Mouse (Mus musculus) retina, adult 2 months (tissue): ENCODE results near the gene Cc2d2a.

Experiments used
- DNase-seq: peaks from one replicate; pipeline ENCODE4 v3.0.0-alpha.2; 2012; ENCODE audit warnings: low read depth, low spot score

Gene Cc2d2a

DNA sequence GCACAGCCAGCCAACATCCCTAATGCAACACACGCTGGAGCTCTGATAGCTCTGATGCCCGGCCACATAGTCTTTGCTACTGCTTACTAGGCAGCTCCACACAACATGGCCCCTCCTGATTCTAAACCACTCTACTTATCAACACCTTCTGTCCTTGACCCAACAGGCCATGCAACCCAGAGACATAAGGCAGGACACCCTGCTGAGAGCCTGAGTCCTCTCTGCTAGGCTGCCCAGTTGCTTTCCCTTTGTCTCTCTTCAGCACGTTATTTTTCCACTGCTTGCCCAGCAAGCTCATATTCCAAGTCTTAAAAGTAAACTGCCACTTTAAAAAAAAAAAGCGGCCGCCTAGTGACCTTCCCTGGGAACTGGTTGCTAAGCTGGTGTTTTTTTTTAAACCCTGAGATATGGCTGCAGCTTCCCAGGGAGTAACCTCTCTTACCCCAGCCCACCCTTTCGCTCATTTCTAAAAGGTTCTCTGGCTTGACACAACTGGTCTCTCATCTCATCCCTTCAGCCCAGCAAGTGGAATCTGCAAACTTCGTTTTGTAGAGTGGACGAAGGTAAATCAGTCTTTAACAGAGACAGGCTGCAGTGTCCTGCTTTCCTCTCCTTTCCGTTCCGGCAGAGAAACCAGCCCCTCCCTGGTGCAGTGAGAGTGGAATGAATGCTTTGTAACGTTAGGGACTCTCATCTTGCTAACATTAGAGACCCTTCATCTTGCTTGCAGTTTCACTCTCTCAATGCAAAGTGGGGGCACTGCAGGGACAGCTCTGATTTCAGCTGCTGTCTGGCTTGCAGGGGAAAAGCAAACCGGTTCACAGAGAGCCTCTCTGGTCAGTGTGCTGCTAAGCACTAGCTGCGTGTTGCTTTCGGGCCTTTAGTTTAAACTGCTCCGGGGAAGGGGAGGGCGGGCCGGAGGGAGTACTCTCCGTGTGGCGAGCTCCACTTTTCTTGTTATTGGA is at the start of gene Cc2d2a:
Gene Cc2d2a (plus strand): TSS at position 350 of the 965 bp plus-strand sequence.
- DNase-seq: peak; percentile 47

DNA sequence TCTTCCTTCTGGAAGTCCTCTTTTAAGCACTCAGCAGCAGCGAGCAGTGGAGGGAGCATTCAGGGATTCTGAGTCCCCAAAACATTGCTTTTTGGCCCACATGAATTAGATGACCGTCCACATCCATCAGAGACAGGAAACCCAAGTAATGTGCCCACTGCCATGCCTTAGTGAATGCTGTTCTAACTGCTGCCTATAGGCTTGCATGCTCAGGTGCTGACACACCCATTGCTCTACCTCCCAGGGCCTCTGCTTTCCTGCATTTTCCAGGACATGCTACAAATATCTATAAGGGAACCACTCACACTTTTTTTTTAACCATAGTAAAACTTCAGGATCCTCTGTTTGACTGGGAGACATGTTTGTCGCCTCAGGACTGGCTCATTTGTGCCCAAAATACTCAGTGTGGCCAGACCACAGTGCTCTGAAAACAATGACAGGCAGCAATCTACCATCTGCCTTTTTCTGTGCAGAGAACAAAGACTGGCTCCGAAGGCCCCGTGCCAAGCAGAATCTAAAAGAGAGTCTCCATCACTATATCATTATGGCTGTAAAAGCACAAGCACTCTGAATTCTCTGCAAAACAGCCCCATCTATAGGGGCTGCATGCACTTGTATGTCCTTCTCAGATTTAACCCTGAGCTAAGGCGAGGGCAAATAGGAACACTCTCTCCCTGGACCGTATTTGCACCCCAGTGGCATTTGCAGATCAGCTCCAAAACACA is 40.4 kb upstream of the Cc2d2a start:
- DNase-seq: no peak

DNA sequence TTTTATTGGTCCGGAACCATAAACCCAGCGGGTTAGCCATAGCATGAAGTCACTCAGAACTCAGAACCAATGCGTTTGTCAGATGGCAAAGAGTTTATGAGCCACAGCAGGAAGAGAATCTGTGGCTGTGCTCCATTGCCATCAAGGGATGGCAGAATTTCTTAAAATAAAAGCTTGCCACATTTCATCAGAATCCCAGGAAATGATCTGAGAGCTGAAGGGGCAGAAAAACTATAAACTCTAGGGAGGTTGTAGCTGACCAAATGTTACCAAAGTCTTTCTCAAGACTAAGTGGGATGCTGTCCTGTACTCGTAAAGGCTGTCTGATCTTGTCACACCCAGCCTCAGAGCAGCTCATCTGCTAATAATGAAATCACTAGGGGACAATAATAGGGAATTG is 36.7 kb upstream of the Cc2d2a start:
- no peak for DNase-seq

DNA sequence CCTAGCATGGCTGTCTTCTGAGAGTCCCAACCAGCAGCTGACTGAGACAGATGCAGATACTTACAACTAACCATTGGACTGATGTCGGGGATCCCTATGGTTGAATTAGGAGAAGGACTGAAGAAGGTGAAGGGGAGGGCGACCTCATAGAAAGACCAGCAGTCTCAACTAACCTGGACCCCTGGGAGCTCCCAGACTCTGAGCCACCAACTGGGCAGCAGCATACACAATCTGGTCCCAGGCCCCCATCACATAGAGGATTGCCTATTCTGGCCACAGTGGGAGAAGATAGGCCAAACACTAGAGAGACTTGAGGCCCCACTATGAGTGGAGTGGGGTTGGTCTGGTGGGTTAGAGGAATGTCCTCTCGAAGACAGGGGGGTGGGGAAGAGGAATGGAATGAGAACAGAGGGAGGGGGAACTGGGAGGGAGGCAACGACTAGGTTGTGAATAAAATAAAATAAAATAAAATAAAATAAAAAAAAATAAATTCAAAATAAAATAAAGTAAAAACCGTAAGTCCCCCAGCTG is 28.0 kb upstream of the Cc2d2a start:
- DNase-seq: no peak

DNA sequence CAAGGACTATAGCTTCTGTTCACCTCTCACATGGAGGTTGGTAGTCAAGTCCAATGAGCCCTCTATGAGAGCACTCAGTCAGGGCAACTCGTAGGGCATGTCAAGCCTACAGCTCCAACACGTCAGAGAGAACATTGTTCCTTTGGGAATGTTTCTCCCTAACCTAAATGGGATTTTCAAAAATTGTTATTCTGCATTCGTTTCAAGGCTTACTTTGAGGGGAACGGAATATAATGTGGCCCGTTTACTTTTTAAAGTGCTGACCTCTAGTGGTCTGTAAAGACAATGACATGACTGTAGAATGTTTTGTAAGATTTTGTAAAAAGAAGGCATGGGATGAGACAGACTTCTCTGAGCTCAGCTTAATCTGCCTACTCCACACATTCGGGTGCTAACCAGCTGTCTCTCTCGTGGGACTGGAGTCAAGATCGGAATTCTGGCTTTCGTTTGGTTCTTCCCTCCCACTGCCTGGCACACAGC is 27.5 kb upstream of the Cc2d2a start:
- no peak for DNase-seq

DNA sequence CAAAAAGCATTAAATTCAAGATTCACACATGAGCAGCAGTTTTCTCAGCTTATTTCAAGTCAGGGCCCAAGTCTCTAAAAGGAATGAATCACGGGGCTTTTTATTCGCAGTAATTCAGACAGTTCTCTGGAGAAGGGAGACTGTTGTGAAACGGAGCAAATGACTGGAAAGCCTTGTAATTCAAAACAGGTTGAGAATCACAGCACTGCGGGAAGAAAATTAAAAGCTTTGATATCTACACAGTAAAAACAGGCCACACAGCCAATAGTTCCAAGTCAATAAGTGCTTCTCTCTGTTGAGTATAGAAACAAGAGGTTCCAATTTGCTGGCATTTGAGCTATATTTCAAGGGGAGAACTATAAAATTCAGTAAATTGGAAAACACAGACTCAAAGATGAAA is 17.1 kb upstream of the Cc2d2a start:
- DNase-seq: no peak

DNA sequence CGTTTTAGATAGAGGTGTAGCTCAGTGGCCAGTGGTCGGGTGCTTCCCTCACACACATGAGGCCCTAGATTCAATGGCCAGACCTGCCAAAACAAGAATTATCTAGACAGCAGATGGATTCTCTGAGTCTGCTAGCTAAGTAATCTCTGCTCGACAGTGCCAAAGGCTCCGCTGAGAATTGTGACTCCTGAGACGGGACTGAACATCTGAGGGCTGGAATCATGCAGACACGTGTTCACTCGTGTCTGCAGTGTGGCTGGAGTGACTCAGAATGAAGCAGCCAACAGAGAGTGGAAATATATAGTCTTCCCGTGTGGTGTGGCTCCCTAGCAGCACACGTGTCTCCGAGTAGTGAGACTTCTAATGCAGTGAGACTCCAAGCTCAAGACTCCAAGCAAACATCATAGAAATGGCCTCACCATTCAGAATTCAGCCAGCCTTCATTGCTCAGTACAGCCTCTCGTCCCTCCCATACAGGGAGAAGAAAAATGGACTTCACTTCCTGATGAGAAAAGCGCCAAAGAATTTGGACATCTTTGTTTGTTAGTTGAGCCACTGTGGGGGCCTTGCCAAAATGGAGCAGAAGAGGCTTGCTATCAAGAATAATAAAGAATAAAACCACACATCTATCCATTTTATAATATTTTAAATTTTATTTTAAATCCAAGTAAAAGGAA is 14.9 kb upstream of the Cc2d2a start:
- DNase-seq: no peak

DNA sequence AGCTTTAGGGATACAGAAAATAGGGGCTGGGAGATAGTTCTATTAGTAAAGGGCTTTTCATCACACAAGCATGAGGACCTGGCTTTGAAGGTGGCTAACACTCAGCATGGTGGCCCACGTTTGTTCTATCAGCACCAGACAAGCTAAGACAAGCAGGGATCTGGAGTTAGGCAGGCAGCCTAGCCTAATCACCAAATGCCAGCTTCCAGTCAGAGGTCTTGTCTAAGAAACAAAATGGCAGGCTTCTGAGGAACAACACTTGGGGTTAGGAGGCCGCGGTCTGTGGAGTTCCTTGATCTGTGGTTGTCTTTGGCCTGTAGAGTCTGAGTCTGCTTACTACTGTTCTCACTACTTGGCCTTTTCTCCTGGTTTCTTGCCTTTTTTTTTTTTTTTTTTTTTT is 648 bp upstream of the Cc2d2a start:
- DNase-seq: no peak

DNA sequence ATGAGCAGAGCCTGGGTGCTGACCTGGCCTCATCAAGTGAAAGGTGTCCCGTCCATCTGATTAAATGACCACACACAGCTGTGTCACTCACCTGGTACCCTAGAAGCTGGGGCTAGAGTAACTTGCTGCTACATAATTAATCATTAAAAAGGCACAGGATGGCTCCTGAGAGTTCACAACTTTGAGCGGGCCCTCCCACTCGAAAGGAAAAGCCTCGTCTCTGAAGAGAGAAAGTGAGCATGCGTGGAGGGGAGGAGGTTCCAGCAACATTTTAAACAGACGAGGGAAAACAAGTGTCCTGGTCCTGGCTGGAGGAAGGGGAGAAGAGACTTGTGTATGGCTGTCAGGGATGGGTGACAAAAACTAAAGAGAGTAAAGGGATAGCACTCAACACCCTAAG is 1.4 kb downstream of the Cc2d2a start:
- no peak for DNase-seq

DNA sequence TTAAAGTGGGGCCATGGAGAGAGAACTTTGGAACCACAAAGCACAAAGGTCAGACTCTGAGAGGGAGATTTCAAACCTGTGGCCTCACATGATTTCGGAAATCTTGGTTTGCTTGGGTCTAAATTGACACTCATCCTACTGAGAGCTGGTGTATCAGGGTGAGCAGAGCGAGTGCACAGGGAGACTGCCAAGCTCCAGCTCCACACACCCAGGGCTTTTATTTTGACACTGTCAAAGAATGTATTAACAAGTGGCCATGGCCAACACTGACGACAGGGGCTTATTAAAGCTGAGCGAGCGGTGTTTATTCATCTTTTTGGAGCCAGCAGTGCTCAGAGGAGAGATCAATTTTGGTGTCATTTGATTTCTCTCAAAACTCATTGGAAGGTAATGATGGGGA is 3.0 kb downstream of the Cc2d2a start:
- peak; percentile 62 for DNase-seq

DNA sequence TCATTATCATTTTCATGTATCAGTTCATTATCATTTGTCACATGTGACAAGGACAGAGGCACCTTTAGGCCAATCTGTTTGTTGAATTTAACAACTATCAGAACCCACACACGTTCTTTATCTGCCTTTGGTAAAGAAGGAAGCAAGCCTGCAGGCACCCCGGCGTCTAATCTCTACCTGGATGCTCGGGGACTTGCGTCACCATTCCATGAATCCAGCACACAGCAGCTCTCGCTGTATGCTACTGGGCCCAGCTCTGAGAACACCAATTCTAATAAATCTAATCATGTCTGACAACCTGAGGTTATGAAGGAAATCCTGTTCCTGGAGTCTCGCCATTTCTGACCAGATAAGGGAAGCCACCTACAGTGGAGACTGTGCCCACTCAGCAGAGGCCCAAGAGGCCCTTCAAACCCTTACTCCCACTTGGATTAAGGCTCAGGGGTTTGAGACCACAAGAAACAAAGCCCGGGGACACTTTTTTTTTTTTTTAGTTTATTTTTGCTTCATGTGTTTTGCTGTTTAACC is 7.0 kb downstream of the Cc2d2a start:
- no peak for DNase-seq

DNA sequence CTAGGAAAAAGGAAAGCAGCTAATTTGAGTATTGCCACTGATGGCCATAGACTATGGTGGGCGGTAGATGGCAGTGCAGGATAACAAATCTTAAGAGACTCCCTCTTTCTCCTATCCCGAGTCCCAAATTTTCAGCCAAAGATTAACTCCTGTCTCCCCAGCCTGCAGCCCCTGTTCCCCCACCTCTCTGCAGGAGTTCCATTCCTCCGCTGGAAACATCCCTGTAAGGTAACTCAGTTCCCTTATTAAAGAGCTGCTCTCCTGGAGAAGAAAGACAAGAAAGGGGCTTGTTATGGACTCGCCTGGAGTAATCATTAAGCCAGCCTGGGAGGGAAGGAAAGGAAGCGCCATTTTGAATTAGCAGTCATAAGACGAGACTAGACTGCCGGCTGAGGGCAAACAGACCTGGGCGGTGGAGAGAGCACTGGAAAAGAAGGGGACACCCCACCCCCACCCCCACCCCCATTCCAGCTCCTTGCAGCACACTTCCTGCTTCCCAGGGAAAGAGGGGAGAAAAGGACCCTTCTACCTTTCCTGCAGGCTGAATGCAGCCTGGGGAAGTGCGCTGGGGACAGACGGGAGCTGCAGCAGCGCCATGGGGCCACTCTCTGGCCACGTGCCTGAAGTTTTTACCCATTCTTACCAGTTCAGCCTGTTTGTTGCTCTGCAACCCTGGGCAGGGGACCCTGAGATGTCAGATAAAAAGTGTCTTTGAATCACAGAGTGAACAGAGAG is 10.2 kb downstream of the Cc2d2a start:
- DNase-seq: peak; percentile 63

DNA sequence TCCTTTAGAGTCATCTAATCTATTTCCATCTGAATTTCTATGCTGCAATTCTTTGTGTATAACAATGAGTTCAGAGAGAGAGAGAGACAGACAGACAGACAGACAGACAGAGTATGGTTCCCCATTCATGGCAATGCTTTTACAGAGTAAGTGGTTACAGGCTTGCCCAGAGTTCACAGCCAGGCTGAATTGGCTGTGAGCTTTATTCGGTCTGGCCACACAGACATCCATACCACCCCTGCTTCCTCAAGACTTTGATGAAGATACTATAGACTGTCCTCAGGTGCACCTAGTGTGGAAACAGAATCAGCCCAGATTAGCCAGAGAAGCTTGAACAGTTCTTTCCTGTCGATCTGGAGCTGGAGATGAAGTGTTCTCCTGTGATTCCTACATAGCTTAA is 10.9 kb downstream of the Cc2d2a start:
- DNase-seq: no peak

DNA sequence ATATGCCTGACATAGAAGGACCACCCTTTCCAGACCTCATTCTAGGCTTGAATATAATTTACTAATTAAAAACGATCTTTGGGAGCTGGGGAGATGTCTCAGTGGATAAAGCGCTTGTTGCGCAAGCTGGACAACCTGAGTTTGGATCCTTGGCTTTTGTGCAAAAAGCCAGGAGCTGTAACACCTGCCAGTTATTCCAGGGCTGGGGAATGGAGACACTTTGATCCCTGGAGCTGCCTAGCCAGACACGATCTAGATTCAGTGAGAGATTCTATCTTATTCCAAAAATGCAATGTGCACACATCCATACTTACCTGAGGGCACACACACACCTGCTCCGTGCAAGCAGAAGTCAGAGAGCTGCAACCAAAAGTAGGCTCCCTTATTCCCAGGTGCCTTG is 23.3 kb downstream of the Cc2d2a start:
- no peak for DNase-seq

DNA sequence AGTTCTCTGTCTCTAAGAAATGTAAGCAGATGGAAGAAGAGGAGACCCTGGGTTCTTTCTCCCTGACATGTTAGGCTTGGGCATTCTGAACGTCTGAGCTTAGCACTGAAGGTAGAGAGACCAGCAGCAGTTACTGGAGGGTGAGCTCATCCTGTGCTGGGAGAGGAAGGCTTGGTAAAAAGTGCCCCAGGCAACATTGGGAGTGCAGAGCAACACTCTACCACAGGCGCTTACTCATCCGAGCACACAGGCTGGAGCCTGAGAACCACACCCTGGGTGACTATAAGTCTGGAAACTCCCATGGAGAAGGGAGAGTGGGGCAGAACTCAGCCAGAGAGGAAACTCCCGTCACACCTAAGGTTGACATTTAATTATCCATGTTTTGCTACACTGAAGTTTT is 30.3 kb downstream of the Cc2d2a start:
- DNase-seq: no peak

DNA sequence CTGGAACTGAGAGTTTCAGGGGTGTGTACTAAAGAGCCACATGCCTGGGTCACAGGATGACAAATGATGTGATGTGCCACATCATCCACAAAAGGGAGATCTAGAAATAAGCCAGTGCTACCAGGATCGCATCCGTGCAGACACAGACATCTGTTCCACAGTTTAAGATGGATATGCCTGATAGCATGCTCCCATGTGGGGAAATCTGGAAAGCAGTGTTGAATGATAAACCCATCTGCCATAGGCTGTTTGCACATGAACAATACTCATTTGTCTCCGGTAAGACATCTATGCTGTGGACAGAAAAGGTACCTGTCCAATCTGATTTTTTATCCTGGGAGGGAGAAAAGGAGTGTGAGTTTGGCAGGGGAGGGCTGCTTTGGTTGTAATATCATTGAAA is 35.0 kb downstream of the Cc2d2a start:
- DNase-seq: no peak

DNA sequence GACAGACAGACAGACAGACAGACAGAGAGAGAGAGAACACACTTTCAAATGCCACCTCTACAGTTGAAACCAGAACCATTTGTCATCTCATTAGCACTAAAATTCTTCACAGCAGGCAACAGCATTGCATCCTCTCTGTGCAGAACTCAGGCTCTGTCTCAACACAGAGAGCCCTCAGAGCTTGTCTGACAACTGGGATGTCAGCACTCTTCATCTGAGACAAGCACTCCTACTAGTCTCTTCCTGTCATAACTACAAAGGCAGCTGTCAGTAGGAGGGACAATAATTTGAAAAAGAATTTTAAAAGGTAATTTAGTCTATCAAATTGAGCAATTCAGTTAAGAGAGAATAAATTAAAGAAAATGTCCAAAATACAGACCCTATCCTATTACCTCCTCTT is 37.1 kb downstream of the Cc2d2a start:
- no peak for DNase-seq

DNA sequence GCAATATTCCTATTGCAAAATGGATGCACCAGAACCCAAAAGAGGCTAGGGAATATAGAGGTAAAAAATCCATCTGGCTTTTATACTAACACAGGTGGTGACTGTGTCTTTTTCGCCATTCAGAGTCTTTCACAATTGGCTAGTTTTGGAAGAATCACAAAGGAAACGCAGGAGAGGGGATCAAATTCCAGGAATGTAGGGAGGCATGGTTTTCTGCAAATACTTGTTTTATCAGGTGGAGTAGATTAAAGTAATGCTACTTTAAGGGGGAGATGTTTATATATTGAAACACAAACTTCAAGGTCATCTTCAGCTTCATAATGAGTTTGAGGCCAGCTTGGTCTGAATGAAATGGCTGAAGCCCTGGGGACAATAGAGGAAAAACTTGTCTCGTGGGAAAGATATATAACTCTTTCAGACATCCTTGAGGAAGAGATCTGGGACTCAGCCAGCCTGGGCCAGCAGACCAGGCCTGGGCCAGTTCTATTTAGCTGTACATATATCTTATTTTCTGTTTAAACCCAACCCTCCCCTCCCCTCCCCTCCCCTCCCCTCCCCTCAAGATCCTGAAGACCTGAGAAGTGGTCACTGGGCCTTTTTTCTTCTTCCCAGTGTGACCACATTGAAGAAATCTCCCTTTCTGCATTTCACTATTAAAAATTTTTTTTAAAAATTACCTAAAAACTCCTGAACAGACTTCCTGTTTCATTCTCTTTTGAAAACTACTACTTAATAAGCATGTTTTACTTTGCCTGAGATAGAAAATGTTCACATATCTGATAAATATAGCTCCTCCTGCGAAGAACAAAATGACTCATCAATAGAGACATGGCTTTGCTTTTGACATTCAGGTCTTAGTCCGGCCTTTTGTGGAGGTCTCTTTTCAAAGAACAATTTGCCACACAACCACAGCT is 59.6 kb downstream of the Cc2d2a start:
- no peak for DNase-seq

DNA sequence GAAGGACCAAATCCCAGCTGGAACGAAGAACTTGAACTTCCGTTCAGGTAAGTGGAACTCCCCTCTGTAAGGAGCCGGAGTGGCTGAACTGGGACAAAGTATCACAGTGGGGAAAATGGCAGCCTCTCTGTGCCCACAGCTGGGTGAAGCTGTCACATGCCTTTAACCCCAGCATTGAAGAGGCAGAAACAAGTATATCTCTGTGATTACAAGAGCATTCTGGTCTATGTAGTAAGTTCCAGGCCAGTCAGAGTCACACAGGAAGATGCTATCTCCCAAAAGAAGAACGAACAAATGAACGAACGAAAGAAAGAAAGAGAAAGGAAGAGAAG is 60.3 kb downstream of the Cc2d2a start:
- DNase-seq: no peak

DNA sequence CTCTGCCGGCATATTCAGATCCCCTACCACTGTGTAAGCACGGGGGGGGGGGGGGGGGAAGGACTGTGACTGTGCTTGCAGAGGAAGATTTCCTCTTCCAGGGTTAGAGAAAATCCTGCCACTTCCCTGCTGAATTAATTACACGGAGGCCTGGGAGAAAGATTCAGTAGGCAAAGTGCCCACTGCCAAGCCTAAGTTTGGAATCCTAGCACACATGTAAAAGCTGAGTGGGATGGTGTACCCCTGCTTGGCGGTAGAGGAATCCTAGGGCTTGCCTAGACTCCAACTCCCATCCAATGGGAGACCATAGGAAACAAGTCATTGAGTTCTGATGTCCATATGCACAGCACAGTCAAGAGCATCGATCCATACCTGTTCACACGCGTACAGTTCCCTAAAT is 61.7 kb downstream of the Cc2d2a start:
- DNase-seq: no peak
